Mouse (Mus musculus): ENCODE measurements around the gene Sirpb1a. TPM values are rescaled to one million over a fixed set of nuclear protein-coding genes. Genes with fewer than 3 reads are reported as not detected.

Sirpb1a gene
- not detected in 2 replicates for polyA plus RNA-seq (2012; rRNA removed)

DNA sequence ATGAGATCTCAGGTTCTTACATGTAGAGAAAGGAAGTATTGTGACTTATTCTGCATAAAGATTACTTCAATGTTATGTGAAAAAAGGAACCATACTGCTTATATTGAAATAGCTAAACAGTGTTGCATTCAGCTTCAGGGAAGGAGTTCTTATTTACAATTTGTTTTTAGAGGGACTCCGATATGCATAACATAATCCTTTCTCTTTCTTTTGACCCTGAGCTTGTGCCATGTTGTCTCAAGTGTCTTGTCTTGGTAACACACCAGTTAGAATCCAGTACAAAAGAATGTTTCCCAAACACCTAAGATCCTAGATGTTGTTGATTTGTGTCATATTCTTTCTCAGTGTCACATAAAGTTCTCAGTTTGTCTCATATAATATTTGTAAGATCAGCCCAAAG is at the start of gene Sirpb1a:
Gene Sirpb1a (minus strand): TSS at position 74 of the 400 bp plus-strand sequence.

DNA sequence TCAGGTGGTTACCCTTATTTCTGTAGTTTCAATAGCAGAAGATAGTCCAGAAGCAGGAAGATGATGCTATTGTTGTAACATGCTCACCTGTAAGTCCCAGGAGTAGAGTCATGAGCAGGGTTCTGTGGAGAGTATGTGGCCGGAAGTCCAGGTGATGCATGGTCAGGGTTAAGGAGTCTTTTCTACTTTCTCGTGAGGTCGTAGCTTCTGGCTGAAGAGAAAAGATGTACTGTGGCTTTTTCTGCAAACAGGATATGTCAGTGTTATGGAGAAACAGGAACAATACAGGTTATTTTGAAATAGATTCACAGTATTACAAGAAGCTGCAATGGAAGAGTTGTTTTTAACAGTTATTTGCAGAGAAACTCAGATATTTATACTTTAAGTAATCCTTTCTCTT is 94.3 kb downstream of the Sirpb1a start, which contains the start of gene Gm9733:
Gene Gm9733 (minus strand): TSS at position 240 of the 400 bp plus-strand sequence.

Other genes with a start within 250 kb of the Sirpb1a start
- gene Gm9733, start 94.2 kb downstream of the Sirpb1a start, polyA plus RNA-seq (2012; rRNA removed), result not detected in 2 replicates
- not detected in 2 replicates for gene Sirpb1b, start 148.5 kb upstream of the Sirpb1a start, polyA plus RNA-seq (2012; rRNA removed)

Measured in central nervous system, embryonic 11.5 days (tissue).